8 mouse cellular contexts compared by ENCODE assay signal in genomic region chr19:6418233-6418879, GRCm38 (mm10). TPM values are rescaled to one million over a fixed set of nuclear protein-coding genes. Genes with fewer than 3 reads are reported as not detected.
A peak's percentile ranks its signal among the peaks of the same experiment; 100 is the strongest.
DNase-seq lines count a peak whose midpoint lies in the region; ATAC-seq lines count a peak whose summit lies in the region.

Nrxn2 (plus strand) TSS chr19:6418731.

- H3K4me1 ChIP-seq in hindbrain, embryonic 14.5 days (replicated peaks; ENCODE audit: control insufficient read depth, insufficient read depth, low read length), result peaks cover 72% of the 10 kb centered on the region

- H3K36me3 ChIP-seq in hindbrain, embryonic 14.5 days (replicated peaks; ENCODE audit: control insufficient read depth, insufficient read depth), result no peaks in the 10 kb centered on the region

- H3K27me3 ChIP-seq in hindbrain, embryonic 14.5 days (ENCODE audit: control insufficient read depth, insufficient read depth, low read length), result no peaks in the 10 kb centered on the region

- no peaks in the 10 kb centered on the region for H3K9me3 ChIP-seq in hindbrain, embryonic 14.5 days (ENCODE audit: control insufficient read depth, low read length)

- peak within 1 kb of the TSS; percentile 80 for H3K9ac ChIP-seq in hindbrain, embryonic 14.5 days

- H3K27ac ChIP-seq in hindbrain, embryonic 14.5 days, result peak within 1 kb of the TSS; percentile 93

- under 1% methylated on average over 40 of the region's 46 CpGs for WGBS in hindbrain, embryonic 14.5 days

- DNase-seq in T-cell, adult 2 months (ENCODE audit: low spot score), result peak; percentile 84
- DNase-seq in cerebellum, postnatal 25 days, result peak; percentile 96 to 98
- DNase-seq in frontal cortex, postnatal 25 days (ENCODE audit: low spot score in 2 of 2), result peak; percentile 84 to 88
- DNase-seq in hindbrain, embryonic 14.5 days (ENCODE audit: low spot score), result peak; percentile 94
- peak; percentile 92 to 93 for DNase-seq in layer of hippocampus, postnatal 36 days
- peak; percentile 86 for DNase-seq in lung, postnatal 25 days (ENCODE audit: low spot score)
- peak; percentile 95 for DNase-seq in retina, embryonic 14.5 days (ENCODE audit: low spot score)
- DNase-seq in thymus, postnatal 36 days, result peak; percentile 79 to 83

- peak; percentile 93 for ATAC-seq in hindbrain, embryonic 14.5 days (ENCODE audit: low FRiP score)

- peak within 1 kb of the TSS; percentile 47 for H3K4me3 ChIP-seq in hindbrain, embryonic 14.5 days (replicated peaks; ENCODE audit: low read length)

- peak within 1 kb of the TSS; percentile 71 for H3K4me2 ChIP-seq in hindbrain, embryonic 14.5 days (replicated peaks)

RNA-seq across cellular contexts. Expression of gene Nrxn2, which starts in this region (rescaled TPM):
- 60.6 and 66.4 TPM in 2 replicates for polyA plus RNA-seq in hindbrain, embryonic 14.5 days (2014; fragmentation: Nextera tagmentation; extraction: Ambion mirVana)
- 100 to 1,000 TPM; 399 to 414 TPM for total RNA-seq in layer of hippocampus, postnatal 36 days (2021)

Comparison
In these comparisons a context has a peak if more than half of its experiments do, and no peak if none do; other contexts are left out.
1. Peak in every context shown above with its lines: DNase-seq, ATAC-seq, H3K4me3 ChIP-seq and H3K27ac ChIP-seq.